Mouse (Mus musculus): ENCODE measurements around the gene Vasp. TPM values are rescaled to one million over a fixed set of nuclear protein-coding genes. Genes with fewer than 3 reads are reported as not detected.
A peak's percentile ranks its signal among the peaks of the same experiment; 100 is the strongest.

Vasp gene
- polyA plus RNA-seq, 1 experiment, result 187 TPM

- H3K4me3 ChIP-seq (ENCODE audit: insufficient read depth, low read length), result no peak overlapping the region
- peaks cover 11% of the 10 kb centered on the region for H3K4me1 ChIP-seq (ENCODE audit: control insufficient read depth, insufficient read depth, low read length)
- H3K27ac ChIP-seq (ENCODE audit: insufficient read depth, low read depth, low read length), result peak overlapping the region; percentile 60
- TF ChIP-seq POLR2A (IDR thresholded peaks at IDR 0.05; ENCODE audit: borderline replicate concordance, low read depth, low read length) (no peak), CTCF (IDR thresholded peaks at IDR 0.05; ENCODE audit: low read depth, low read length) (peak; percentile 24; the same call in 1 of the 2 replicates)
Observed at GRCm38 (mm10) chr7:19276253-19276652, 4.6 kb upstream of the Vasp start.

GRCm38 (mm10) chr7:19272173-19272764 is 652 bp upstream of the Vasp start:
- Histone ChIP-seq H3K4me1 (ENCODE audit: control insufficient read depth, insufficient read depth, low read length) (peaks cover 27% of the 10 kb centered on the region), H3K27ac (ENCODE audit: insufficient read depth, low read depth, low read length) (peak overlapping the region; percentile 87), H3K4me3 (ENCODE audit: insufficient read depth, low read length) (peak overlapping the region; percentile 94)
- TF ChIP-seq POLR2A (IDR thresholded peaks at IDR 0.05; ENCODE audit: borderline replicate concordance, low read depth, low read length) (peak; percentile 62; the same call in 1 of the 2 replicates), CTCF (IDR thresholded peaks at IDR 0.05; ENCODE audit: low read depth, low read length) (no peak)

DNA sequence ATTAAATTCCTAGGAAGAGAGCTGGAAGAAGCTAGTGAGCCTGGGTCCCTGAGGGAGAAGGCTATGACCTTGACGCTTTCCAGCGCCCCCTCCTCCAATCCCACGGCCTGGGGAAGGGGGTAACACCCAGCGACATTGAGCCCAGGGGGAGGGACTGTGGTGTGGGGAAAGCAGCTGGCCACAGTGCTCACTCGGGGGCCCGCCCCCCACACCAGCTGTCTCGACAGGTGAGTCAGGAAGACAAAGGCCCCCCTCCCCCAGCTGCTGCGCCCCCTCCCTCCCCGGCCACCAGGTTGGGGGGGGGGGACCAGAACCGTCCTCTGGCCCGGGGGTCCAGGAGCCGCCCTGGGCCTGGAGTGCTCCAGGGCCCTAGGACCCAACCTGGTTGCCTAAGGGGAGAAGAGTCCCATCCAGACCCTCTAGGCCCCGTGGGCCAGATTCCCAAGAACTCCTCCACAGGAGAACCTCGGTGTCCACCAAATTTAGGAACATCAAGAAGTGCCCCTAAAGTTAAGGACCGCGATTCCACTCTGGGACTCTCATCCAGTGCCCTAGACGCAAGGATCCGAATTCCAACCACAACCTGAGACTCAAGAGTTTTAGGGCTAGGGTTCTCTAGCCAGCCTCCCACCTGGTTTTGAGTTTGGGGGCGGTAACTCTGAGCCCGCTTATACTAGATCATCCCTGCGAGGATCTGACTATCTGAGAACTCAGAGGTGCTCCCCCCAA is 944 bp downstream of the Vasp start:
- peak overlapping the region; percentile 94 for H3K4me3 ChIP-seq (ENCODE audit: insufficient read depth, low read length)
- H3K27ac ChIP-seq (ENCODE audit: insufficient read depth, low read depth, low read length), result peak overlapping the region; percentile 87
- TF ChIP-seq CTCF (IDR thresholded peaks at IDR 0.05; ENCODE audit: low read depth, low read length) (no peak), POLR2A (IDR thresholded peaks at IDR 0.05; ENCODE audit: borderline replicate concordance, low read depth, low read length) (no peak)
- H3K4me1 ChIP-seq (ENCODE audit: control insufficient read depth, insufficient read depth, low read length), result peaks cover 34% of the 10 kb centered on the region

DNA sequence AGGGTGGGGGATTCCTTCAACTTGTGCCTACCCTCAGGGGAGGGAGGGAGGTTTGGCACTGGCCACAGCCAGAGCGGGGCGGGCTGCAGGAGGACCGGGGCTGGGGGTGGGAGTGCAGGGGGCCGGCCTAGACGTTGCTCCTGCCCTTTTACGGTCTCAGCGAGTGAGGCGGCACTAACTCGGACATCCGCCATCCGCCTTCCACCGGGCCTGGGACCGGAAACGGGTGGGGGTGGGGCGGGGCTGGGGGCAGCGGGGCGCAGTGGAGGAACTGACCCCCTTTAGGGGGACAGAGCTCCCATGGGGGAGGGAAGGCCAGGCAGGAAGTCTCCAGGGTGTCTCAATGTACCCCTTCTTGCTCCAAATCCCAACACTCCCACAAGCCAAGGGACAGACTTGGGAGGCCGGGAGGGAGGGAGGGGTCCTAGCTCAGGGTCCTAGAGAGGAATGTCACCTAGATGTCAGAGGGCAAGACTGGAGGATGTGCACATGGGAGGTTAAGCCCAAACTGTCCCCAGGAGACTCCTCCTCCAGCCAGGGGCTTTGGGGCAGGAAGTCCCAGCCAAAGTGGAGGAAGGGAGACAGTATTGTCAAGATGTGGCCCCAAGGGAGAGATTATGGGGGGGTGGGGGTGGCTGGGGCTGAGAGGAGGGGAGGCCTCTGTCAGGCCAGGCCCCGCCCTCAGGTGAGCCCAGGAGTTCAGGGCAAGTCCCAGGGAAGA is 1.7 kb downstream of the Vasp start:
- Histone ChIP-seq H3K4me3 (ENCODE audit: insufficient read depth, low read length) (peak overlapping the region; percentile 94), H3K4me1 (ENCODE audit: control insufficient read depth, insufficient read depth, low read length) (peaks cover 39% of the 10 kb centered on the region), H3K27ac (ENCODE audit: insufficient read depth, low read depth, low read length) (peak overlapping the region; percentile 48)
- TF ChIP-seq POLR2A (IDR thresholded peaks at IDR 0.05; ENCODE audit: borderline replicate concordance, low read depth, low read length) (no peak), CTCF (IDR thresholded peaks at IDR 0.05; ENCODE audit: low read depth, low read length) (no peak)

DNA sequence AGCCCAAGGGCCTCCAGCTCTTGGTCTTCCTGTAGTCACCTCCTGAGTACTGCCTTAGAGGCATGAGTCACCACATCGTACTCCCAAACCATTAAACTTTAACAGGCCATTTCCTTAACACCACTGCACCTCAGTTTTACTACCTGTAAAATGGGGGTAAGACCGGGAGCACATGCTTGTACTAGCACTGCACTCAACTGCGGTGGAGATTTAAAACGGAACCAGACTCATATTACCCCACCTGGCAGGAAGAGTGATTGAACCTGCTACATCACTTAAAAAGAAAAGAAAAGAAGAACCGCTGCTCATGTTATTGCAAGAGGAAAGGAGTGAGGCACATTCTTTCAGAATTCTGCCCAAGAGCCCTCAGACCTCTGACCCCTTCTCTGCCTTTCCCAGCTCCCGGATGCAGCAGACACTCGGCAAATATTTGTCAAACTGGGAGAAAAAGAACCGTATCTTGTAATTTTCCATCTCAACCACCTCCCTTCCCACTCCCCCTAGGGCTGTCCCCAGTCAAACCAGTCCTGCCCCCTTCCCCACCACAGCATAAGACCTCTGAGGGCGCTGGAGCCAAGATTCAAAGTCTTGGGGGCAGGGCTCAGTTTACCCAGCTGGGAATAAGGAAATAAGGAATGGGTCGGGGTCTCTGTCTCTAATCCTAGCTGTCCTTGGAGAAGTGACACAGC is 2.5 kb downstream of the Vasp start:
- Histone ChIP-seq H3K27ac (ENCODE audit: insufficient read depth, low read depth, low read length) (peak overlapping the region; percentile 48), H3K4me1 (ENCODE audit: control insufficient read depth, insufficient read depth, low read length) (peaks cover 41% of the 10 kb centered on the region), H3K4me3 (ENCODE audit: insufficient read depth, low read length) (peak overlapping the region; percentile 59)
- TF ChIP-seq CTCF (IDR thresholded peaks at IDR 0.05; ENCODE audit: low read depth, low read length), result no peak
- no peak for TF ChIP-seq POLR2A (IDR thresholded peaks at IDR 0.05; ENCODE audit: borderline replicate concordance, low read depth, low read length)

GRCm38 (mm10) chr7:19267051-19267450 is 4.6 kb downstream of the Vasp start:
- TF ChIP-seq CTCF (IDR thresholded peaks at IDR 0.05; ENCODE audit: low read depth, low read length), result no peak
- TF ChIP-seq POLR2A (IDR thresholded peaks at IDR 0.05; ENCODE audit: borderline replicate concordance, low read depth, low read length), result no peak
- H3K4me3 ChIP-seq (ENCODE audit: insufficient read depth, low read length), result peak overlapping the region; percentile 22
- peaks cover 41% of the 10 kb centered on the region for H3K4me1 ChIP-seq (ENCODE audit: control insufficient read depth, insufficient read depth, low read length)
- H3K27ac ChIP-seq (ENCODE audit: insufficient read depth, low read depth, low read length), result peak overlapping the region; percentile 23; the same call in 1 of the 2 replicates

DNA sequence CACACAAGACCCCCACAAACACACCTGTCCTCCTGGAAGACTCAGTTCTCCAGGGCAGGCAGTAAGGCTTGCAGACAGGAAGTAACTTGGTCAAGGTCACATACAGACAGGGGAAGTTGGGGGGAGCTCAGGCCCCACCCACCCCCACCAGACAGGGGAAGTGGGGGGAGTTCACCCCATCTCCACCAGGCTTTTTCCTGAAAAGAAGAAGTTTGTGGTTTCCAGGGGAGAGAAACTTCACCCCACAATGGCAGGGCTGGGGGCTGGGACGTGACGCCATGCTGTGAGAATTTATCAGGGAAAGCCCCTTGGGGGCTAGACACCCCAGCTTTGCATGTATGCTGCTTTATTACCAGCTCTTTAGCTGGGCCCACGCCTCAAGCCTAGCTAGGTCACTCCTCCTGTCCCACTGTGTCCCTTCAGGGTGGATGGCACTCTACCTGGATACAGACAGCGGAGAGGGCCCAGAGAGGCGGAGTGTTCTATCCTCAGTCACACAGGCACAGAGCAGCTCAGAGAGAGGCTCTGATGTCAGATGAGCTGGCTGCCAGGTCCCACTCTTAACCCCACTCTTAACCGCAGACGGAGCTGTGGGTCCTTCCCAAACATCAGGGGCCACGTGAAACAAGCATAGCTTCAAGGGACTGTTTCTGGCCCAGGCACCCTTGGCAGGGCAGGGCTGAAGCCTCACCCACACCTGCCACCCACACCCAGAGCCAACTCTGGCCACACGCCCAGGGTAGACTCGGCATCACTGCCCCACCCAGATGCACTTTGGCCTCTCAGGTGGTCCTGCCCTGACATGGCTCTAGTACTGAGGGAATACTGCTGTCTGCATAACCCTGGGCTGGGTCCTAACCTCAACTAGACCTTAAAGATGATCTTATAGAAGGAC is 5.4 kb downstream of the Vasp start:
- H3K27ac ChIP-seq (ENCODE audit: insufficient read depth, low read depth, low read length), result peak overlapping the region; percentile 27; the same call in 1 of the 2 replicates
- peak overlapping the region; percentile 32 for H3K4me3 ChIP-seq (ENCODE audit: insufficient read depth, low read length)
- peaks cover 41% of the 10 kb centered on the region for H3K4me1 ChIP-seq (ENCODE audit: control insufficient read depth, insufficient read depth, low read length)
- TF ChIP-seq CTCF (IDR thresholded peaks at IDR 0.05; ENCODE audit: low read depth, low read length) (no peak), POLR2A (IDR thresholded peaks at IDR 0.05; ENCODE audit: borderline replicate concordance, low read depth, low read length) (no peak)

DNA sequence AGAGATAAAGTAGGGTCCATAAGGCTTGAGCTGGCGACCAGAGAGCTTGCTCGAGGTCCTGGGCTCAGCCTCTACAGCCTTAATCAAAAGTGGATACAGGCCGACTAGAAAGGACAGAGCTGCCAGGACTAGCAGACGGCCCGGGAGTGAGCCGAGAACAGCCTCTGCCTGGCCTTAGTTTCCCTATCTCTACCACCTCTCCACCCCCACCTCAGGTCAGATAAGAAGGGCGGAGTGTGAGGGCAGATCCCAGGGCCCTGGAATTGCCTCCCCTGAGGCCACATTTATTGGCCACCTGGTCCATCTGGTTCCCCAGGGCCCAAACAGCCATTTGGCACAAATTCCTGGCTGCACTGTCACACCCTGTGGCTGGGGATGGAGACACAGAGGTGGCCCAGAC is 6.5 kb downstream of the Vasp start:
- no peak for TF ChIP-seq CTCF (IDR thresholded peaks at IDR 0.05; ENCODE audit: low read depth, low read length)
- no peak for TF ChIP-seq POLR2A (IDR thresholded peaks at IDR 0.05; ENCODE audit: borderline replicate concordance, low read depth, low read length)
- H3K4me3 ChIP-seq (ENCODE audit: insufficient read depth, low read length), result no peak overlapping the region
- no peak overlapping the region for H3K27ac ChIP-seq (ENCODE audit: insufficient read depth, low read depth, low read length)
- peaks cover 41% of the 10 kb centered on the region for H3K4me1 ChIP-seq (ENCODE audit: control insufficient read depth, insufficient read depth, low read length)

Data from bone marrow macrophage, adult 2 months (primary cell).